Mouse (Mus musculus) layer of hippocampus, adult 11-12 months (tissue): ENCODE measurements around the gene Mrpl11.
A peak's percentile ranks its signal among the peaks of the same experiment; 100 is the strongest.
"Not testable (repeated sequence)": the region's sequence is repeated elsewhere in the genome, so short reads cannot be mapped to it uniquely, and the experiment has no call there.

ENCODE experiments used
- DNase-seq: peaks from one replicate; pipeline ENCODE4 v3.0.0; 2022; ENCODE audit warnings: low spot score

Gene Mrpl11

DNA sequence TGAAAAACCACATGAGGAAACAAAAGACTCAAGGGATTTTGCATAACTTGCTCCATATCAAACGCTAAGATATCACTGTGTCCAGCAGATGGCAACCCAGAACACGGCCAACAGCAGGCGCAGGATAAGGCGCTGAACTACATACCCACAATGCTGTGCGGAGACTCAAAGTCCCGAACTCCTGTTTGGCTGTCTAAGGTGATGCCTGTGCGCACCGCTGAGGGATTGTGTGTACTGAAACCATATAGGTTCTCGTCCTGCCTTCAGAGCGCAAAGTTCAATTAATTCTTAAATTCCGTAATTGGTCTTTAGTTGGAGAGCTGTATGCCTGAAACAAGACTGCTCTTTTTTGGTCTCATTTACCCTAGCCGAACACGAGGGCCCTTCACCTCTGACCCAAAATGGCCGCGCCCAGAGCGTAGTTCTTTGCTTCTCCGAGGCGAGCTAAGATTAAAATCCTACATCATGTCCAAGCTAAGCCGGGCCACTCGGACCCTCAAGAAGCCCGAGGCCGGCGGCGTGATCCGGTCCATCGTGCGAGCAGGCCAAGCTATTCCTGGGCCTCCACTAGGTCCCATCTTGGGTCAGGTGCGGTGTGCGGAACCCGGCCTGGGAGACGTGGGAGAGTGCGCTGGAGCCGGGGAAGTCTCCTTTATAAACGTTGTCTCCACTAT lies at the start of gene Mrpl11:
TSS of gene Mrpl11 (plus strand) at position 220 of the 674 bp plus-strand sequence.
- DNase-seq = peak; percentile 94

DNA sequence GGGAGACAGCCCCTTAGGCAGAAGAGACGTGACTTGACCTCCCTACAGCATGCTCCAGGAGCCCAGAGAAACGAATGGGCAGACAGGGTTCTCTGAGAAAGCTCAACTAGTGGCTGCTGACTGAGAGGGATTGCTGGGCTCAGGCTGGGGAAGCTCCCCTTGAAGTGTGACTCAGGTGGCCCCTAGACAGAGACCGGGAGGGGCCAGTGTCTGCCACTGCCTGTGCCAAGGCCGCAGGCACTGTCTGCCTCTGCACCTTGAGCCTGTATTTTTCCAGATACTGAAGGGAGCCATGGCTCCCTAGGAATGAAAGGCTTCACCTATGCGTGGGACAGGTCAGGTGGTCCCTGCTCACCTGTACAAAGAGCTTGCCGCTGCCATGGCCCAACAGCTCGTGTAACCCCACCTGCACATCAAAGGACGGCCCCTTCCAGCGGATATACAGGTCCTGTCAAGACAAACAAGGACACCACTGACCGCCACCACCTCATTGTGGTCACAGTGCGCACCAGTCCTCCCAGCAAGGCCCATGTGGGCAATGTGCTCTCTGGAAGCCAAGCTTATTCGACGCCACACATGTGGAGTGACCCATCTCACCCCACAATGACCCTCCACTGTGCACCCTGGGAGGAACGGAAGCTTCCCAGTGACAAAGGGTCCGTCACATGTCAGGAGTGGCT lies 45.9 kb upstream of the Mrpl11 start:
- no peak for DNase-seq

DNA sequence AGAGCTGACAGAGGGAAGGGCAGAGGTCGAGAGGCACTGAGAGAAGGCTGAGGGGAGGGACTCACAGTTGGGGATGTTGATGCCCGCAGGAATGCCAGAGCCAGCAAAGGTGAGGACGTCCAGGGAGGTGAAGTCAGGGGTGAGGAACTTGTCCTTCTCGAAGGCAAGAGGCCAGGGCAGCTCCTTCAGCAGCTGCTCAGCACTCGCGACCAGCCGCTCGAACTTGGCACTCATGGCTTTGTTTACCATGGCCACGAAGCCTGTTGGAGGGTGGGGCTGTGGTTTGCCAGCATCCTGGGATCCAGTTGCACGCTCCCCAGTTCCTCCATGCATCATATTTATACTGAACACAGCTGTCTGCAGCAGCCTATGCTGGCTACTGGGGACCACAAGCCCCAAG lies 45.1 kb upstream of the Mrpl11 start:
- DNase-seq = no peak

DNA sequence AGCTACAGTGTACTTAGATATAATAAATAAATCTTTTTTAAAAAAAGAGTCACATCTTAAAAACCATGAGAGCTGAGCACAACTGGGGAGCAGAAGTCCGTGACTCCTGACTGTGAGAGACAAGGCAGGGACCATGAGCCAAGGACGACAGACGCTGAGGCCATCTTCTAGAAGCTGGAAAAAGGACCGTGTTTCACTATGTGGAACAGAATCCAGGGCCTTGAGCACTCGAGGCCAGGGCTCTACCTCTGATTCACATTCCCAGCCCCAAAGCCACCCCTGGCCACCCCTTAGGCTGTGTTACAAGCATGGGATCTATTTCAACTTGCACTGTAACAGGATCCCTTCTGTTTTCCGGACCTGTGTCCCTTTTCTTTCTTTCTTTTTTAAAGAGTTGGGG lies 42.3 kb upstream of the Mrpl11 start:
- DNase-seq = no peak

DNA sequence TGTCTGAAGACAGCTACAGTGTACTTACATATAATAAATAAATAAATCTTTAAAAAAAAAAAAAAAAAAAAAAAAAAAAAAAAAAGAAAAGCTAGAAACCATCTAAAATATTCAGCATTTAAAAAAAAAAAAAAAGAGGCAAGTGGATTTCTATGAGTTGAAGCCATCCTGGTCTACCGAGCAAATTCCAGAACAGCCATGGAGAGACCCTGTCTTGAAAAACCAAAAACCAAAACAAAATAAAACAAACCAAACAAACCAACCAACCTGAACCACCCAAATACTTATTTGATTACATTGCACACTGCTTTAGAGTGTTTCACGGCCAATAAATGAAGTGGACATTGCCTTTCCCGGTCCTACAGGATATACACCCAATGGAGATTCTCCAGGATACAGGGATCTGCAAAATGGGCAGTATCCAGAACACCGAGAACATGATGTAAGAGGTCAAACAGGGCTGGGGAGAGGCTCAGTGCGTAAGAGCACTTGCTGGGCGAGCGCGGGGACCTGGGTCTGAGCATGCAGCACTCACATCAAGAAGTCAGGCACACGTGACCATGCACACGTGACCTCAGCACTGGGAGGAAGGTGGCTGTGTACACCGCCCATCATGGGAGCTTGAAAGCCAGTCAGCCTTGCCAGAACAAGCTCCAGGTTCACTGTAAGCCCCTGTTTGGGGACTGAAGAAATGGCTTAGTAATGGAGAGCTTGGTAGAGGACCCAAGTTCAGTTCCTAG lies 36.7 kb upstream of the Mrpl11 start:
- no peak for DNase-seq

DNA sequence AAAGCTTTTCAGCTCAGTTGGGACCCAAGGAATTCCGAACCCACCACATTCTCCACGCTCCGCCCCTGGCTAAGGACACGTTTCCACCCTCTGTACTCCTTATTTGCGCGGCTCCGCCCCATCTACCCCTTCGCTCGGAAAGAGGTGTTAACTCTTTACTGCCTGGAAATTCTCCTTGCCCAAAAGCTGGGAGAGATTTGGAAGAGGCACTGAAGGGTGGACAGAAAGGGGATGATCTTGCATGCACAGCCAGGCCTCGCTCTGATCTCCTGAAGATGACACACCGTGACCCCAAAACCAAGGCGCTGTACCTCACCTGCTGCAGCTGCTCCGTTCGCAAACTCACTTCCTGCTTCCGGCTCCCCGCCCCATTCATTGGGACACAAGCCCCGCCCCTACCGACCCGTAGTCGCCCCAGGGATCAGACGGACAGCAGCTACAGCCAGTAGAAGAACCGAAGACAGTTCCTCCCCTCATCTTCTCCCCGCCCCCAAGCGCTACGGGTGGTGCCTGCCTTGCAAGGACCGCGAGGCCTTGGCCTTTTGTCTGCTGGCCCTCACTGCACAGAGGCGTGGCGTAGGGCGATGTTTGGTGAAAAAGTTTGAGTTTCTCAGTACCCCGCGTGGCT lies 33.9 kb upstream of the Mrpl11 start, which contains the start of gene Dpp3:
TSS of gene Dpp3 (minus strand) at position 384 of the 628 bp plus-strand sequence.
- DNase-seq = peak; percentile 99

DNA sequence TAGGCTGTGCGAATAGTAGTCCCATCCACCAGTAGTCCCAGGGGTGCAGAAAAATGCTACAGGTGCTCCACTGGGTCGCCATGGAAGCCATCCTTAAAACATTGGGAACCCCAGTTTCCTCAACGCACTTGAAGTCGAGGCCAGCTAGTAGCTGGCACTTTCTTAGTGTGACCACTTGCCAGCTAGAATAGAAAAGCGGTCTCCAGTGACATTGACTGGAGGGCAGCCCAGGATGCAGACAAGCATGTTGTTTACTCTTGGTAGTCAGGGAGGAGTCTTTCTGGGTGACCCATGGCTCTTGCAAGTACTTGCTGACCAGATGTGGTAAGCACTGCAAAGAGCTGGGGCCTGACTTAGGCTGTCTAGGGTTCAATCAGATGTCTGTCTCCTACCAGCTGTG lies 33.2 kb upstream of the Mrpl11 start:
- no peak for DNase-seq

DNA sequence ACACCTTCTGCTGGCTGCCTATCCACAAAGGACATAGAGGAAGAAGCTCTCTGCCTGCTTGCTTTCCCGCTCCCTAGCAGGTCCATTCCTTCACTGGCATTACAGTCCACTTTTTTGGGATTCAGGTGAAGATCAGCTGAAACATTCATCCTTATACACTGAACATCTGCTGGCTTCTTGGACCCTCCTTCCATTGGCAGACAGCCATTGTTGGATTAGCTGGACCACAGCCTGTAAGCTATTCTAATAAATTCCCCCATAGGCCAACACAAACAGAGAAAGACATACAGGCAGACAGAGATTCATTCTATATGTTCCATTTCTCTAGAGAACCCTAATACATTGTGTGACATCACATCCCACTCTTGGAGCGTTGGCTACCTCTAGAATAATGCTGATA lies 25.1 kb upstream of the Mrpl11 start:
- no peak for DNase-seq

DNA sequence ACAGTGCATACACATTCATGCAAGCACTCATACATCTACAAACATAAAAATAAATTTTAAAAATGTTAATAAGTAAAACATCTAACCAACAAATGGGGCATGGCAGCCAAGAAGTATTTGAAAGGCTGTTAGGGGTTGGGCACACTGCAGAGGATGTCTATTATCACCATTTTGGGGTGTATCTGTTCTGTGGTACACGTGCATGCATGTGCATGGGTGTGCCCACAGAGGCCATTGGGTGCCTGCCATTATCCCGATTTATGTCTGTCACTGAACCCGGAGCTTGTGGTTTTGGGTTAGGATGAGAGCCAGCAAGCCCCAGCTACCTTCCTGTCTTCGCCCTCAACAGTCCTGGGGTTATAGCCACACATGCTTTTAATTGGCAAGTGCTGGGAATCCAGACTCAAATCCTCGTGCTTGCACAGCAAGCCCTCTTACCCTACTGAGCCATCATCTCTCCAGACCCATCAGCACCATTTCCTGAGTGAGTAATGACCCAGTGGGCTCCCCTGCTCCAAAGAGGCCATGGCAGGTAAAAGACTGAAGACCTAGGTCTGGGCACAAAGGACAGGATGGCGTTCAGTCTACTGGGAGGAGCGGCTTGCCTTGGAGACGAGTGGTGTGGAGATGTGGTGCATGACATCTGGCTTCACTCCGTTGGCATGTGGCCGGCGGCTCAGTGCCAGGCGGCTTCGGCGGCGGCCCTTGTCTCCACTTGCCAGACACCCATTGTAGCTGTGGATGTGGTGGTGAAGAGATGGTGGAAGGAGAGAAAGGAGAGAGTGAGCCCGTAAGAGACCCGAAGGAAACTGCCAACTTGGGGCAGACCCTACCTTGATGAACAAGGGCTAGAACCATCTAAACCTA lies 24.3 kb upstream of the Mrpl11 start:
- DNase-seq = no peak

DNA sequence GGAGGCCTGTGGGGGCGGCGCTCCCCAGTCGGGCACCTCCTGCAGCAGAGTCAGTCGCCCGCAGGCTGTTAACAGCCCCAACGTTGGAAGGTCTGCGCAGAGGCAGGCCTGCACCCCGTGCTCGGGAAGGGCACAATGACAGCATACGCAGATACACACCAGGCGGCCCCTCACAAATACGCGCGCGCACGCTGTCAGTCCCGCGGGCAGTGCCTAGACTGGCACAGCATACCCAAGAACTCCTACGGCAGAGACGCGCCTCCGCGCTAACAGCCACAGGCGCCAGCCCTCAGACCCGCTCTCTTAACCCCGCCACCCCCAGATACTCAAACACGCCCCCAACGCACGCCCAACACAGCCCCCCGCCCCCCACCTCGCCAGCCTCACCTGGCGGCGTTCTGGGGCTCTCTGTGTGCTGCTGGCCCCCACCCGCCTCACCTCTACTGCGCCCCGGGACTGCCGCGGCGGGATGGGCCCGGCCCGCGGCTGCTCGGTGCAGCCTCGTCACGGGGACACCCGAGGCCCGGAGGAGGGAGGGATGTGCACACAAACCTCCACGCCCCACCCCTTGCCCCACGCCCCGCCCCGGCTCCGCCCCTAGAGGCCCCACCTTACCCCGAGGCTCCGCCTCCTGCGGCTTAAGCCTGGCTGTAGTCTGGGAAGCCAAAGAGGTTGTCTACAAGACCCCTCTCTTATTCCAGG lies 19.2 kb upstream of the Mrpl11 start, which contains the start of gene Peli3:
TSS of gene Peli3 (minus strand) at position 577 of the 702 bp plus-strand sequence.
- DNase-seq = peak; percentile 76

DNA sequence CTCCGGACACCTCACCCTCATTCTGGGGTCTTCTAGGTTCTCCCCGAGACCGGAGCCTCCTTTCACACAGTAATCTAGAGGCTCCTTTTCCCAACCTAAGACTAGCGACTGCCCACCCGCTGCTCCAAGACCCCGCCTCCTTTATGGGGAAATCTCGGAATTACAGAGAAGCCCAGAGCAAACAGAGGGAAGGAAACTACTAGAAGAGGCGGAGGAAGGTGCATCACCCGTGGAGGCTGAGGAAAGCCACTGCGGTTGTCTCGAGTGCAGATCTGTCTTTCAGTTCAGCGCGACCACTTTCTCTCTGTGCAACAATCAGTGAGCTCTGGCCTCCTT lies 18.7 kb upstream of the Mrpl11 start:
- DNase-seq = no peak

DNA sequence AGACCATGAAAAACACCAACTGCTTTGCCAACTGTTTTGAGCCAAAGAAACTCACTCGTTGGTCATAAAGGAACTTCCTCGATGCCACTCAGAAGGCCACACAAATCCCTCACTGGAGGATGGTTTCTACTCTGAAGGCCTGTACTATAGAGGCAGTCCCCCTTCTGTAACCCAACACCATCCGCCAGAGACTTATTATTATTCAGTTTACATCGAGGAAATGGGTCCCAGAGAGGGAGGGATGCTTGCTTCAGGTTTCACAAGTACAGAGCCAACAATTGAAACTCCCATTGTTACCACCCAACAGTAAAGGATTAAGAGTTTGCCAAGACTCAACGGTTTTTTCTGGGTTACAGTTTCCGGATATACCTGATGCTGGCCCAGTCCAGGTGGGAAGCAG lies 16.4 kb upstream of the Mrpl11 start:
- no peak for DNase-seq

DNA sequence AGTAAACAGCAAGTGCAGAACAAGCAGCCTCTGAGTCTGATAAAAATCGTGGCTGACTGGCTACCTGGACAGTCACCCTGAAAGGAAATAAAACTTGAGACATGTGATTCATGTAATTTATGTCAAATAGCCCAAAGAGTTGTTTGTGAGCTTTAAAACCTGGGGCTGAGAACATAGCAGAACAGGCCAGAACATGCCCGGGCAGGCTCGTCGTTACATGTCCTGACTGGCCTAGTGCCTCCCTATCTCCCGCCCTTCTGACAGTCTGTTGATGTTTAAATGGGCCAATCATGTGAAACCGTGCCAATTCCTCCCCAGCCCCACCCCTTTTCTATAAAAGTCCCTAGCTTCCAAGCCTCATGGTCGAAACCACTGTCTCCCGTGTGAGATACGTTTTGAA lies 13.3 kb upstream of the Mrpl11 start:
- DNase-seq = not testable (repeated sequence)

DNA sequence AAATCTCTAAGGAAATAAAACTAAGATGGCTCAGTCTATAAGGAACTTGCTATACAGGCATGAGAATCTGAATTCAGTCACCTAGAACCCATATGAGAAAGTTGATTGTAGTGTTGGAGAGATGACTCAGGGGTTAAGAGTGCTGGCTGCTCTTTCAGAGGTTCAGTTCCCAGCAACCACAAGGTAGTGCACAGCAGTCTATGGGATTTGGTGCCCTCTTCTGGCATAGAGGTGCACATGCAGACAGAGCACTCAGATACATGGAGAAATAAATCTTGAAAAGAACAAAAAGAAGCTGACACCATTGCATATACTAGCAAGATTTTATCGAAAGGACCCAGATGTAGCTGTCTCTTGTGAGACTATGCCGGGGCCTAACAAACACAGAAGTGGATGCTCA lies 6.3 kb downstream of the Mrpl11 start:
- no peak for DNase-seq

DNA sequence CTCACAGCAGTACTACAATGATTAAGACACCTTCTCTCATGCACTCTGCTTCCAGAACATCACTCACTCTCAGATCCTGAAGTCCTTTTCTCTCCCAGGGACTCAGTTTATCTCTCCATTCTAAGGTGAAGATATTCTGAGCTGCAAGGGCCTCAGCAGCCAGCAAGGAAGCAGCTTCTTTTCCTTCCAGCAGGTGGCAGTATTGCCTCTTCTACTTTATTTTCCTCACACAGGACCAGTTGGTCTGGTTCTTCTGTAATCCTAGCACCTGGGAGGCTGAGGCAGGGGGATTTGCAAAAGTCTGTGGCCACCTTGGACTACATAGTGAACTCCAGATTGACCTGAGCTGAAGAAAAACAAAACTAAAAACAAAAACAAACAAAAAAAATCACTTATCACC lies 19.8 kb downstream of the Mrpl11 start:
- peak; percentile 72 for DNase-seq

DNA sequence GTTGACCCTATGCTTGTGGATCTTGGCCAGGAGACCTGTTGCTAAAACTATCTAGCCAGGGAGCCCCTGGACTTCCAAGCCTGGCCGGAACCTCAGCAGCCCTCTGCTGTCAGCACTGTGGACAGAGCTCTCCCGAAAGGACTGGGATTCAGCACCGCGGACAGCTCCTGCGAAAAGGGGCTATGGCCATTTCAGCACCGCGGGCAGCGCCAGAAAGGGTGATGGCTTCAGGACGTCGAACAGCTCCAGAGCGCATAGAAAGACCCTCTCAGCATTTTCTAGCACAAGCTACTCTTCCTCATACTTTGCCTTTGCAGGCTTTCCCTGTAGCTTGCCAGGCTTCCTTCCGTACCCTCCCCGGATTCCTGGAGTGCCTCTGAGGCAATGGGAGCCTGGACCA lies 27.1 kb downstream of the Mrpl11 start:
- DNase-seq = peak; percentile 72

DNA sequence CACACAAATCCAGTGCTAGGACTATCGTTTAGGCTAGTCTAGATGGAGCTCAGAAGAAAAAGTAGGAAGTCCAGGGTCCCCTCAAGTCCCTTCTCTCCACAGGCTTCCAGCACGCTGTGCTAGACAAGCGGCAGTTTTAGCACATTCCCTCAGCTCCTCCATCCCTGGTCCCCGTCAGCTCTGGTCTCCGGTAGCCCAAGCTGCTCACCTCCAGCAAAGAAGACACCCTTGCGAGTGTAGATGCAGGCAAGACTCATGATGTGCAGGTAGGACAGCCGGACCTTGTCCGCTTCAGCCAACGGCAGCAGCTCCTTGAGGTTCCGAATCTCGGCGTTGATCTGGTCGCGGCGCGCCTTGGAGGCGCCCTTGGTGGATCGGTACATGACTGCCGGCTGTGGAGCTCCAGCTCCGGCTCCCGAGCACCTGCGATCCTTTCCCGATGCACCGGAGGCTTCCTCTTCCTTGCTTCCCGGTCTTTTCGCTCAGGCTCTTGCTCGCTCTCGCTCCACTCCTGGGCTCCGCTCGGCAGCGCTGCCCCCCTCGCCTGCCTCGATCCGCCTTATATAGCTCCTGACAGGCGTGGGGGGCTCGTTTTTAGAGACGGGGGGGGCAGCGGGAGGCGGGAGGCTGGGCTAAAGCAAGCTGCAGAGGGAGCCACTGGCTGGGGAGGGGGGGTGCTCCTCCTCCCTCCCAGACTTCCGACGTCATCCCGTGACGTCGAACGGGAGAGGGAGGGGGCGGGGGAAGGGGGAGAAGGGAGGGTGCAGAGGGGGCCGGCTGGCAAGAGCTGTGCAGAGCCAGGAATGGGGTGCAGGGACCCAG lies 27.7 kb downstream of the Mrpl11 start:
- DNase-seq = peak; percentile 72

DNA sequence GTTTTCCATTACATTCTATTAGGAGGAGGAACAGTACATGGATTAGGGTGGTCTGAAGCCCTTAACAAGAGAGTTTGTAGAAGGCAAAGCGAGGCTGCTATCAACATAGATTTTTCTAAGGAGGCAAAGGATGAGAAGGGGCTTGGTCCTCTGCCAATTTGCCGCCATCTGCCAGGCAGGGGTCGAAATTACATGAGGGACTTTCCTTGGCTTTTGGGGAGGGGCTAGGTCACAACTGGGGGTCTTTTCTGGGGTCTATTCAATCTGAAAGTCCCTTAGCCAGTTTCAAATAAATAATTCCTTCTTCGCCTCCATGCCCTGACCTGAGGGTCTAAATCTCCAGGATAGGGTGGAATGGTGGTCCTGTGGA lies 28.3 kb downstream of the Mrpl11 start, which contains the start of gene Npas4:
TSS of gene Npas4 (minus strand) at position 61 of the 370 bp plus-strand sequence.
- DNase-seq = no peak

DNA sequence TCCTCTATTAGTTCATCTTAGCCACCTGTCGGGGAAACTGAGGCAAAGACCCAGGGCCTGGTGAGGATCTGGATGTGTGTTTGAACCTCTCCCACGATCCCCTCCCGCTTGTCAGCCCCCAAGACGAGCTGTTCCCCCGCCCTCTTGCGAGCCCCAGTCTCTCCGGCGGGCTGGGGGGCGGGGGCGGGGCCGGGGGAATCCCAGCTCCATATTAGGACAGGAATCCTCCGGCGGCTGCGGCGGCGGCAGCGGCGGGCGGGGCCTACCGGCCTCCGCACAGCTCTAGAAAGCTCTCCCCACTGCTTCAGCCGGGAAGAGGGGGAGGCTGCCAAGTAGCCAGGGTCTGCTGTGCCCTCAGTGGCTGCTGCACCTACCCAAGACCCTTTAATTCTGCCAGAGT lies 28.8 kb downstream of the Mrpl11 start:
- DNase-seq = no peak

DNA sequence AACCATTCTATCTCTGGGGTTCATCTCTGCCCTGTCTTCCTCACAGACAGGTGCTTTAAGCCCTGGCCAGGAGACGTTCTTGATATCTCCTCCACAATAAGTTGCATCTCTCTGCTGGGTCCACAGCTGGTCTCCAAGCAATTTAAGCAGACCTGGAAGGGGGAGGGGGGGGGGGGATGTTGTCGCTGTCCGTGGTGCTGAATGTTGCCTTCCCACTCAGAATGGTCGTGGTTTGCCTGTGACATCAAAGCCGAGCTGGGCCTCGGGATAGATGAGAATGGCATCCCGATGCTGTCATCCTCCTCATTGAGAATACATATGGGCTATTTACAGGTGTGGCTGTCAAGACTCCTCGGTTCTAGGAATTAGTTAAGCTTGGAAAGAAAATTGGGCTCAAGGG lies 30.4 kb downstream of the Mrpl11 start:
- no peak for DNase-seq
